Mouse (Mus musculus) E14TG2a.4 (cell line): ENCODE measurements around the gene Homer1.

Experiments
- CTCF ChIP-seq: conservative IDR thresholded peaks from 2 replicates; pipeline ENCODE4 v1.5.1; 2014; ENCODE audit warnings: low read length
- NANOG ChIP-seq: IDR thresholded peaks from 2 replicates; pipeline ENCODE4 v1.6.1; 2014; ENCODE audit warnings: borderline replicate concordance, low read length, mixed read lengths
- POU5F1 ChIP-seq: IDR thresholded peaks from 2 replicates; pipeline ENCODE4 v1.6.1; 2014; ENCODE audit warnings: low read length, borderline replicate concordance

- TF ChIP-seq CTCF: no peak
- no peak for TF ChIP-seq POU5F1
- no peak for TF ChIP-seq NANOG
These were observed 32.3 kb downstream of the Homer1 start for GRCm38 (mm10) chr13:93331721-93332120.
